Mouse (Mus musculus): ENCODE data around the gene Kif19a. TPM values are rescaled to one million over a fixed set of nuclear protein-coding genes. Genes with fewer than 3 reads are reported as not detected.

Kif19a gene
- total RNA-seq, 2 experiments from 2014 or later: 8.8 to 11.2 TPM

DNA sequence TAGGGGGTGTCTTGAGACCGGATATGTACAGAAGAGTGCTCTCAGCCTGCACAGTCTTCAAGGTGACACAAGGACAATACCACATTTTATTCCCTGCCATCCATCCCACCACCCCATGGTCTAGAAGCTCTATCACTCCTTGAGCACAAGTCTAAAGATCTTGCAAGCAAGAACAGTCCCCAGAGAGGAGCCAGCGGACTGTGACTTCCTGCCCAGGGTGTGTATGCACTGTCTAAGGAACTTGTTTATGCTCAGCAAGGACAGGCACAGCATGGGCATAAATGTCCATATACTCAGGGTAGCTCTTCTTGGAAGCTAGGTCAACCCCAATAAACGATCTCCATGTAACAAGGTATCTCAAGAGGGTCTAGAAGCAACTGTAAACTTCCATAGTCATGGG lies 32.8 kb downstream of the Kif19a start:
- intact Hi-C loops (cut with DNase I): loop anchor here (5.0 kb wide), 1 partner anchor 114 kb away; no protein-coding TSS in a partner anchor
- no peak for DNase-seq (ENCODE audit: low spot score in 2 of 2)

DNA sequence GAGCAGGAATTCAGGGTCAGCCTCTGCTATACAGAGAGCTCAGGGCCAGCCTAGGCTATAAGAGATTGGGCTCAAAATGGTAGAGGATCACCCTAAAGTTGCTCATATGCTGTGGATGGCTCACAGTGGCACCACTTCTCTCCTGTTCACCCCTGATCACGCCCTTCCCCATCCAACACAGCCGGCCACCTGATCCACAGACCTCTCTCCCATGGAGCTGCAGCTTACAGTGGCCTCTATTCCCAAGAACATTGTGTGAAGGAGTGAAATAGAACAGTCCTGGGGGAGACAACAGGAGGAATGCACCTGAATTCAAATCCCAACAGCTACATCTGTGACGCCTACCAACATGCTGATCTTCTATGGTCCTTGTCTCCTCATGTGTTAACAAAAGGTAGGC lies 33.4 kb downstream of the Kif19a start, which contains the start of gene Gpr142:
Gpr142 (plus strand) TSS at position 301 of the 400 bp plus-strand sequence.
- DNase-seq (ENCODE audit: low spot score in 2 of 2): no peak
- intact Hi-C loops (cut with DNase I): loop anchor here (5.0 kb wide), 1 partner anchor 114 kb away; no protein-coding TSS in a partner anchor

DNA sequence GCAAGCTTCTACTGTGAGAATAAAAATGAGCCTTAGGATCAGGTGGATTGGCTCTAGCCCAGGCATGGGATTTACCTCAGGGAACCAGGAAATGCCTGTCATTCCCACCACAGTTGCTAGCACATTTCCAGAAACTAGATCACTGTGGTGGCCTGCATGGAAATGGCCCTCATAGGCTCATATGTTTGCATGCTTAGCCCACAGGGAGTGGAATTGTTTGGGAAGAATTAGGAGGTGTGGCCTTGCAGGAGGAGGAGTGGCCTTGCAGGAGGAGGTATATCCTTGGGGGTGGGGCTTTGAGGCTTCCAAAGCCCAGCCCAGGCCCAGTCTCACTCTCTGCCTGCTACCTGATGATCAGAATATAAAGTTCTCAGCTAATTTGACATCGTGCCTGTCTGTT lies 36.7 kb downstream of the Kif19a start:
- DNase-seq (ENCODE audit: low spot score in 2 of 2): no peak
- intact Hi-C loops (cut with DNase I): no loop called here

DNA sequence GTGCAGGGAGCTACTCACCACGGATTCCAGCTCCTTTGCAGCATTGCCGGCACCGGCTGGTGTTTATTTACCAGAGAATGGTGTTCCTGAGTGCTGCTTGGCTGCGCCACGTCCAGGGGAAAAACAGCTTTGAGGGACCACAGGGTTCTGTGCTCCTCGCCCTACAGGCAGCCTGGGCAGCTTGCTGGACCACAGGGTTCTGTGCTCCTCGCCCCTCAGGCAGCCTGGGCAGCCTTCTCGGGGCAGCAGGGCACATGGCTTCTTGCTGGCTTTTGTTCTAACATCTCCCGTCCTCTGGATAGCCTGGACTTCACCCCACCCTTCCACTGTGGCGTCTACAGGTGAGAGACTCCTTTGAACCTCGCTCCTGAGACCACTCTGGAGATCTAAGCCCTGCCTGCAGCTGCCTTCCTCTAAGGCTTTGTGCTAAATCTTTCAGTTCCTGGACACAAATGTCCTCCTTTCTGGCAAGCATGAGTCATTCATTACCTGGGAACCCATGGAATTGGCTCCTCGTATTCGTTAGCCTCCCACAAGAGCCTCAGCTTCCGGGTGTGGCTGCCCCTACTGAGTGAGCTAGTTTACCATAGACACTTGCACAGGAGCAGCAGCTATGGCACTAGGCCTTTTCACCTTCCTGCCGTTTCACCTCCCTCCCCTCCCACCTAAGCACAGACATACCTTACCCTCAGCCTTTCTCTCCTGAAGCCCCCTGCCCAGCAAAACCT lies 37.5 kb downstream of the Kif19a start:
- intact Hi-C loops (cut with DNase I): no loop called here

DNA sequence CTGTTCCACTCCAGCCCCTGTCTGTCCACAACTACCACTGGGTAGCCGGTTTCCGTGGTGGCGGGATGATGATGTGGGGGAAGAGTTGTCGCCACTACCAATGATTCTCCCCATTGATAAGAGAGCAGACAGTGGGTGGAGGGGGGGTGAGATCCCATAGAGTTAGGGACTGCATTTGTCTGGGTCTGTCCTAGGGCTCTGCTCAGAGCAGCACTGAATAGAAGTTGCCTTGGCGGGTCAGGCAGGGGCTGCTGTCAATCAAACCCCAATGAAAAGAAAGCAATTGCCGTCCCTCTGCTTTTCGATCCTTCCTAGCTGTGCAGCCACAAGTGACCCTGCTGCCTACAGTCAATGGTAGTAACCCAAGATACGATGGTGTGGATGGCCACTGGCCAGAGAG lies 38.8 kb downstream of the Kif19a start:
- DNase-seq (ENCODE audit: low spot score in 2 of 2): no peak
- intact Hi-C loops (cut with DNase I): no loop called here

More for the DNA sequence above, 37.5 kb downstream of the Kif19a start:
- DNase-seq (ENCODE audit: low spot score in 2 of 2): no peak

GRCm38 (mm10) chr11:114807025-114807424 lies 41.8 kb downstream of the Kif19a start:
- DNase-seq (ENCODE audit: low spot score in 2 of 2): no peak
- intact Hi-C loops (cut with DNase I): no loop called here

- intact Hi-C loops (cut with DNase I): no loop called here
- no peak for DNase-seq (ENCODE audit: low spot score in 2 of 2)
Observed at GRCm38 (mm10) chr11:114807686-114808427, 42.7 kb downstream of the Kif19a start.

DNA sequence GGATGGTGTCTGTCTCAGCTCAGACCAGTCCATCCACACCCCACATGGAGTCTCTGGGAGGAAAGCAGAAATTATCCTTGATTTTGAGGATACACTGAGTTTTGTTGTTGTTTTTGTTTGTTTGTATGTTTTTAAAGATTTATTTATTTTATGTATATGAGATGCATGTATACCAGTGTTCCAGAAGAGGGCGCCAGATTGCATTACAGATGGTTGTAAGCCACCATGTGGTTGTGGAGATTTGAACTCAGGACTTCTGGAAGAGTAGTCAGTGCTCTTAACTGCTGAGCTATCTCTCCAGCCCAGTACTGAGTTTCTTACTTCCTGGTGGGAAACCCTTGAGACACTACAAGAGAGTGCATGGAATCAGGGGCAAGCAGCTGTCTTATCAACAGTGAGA lies 44.2 kb downstream of the Kif19a start:
- intact Hi-C loops (cut with DNase I): no loop called here
- DNase-seq (ENCODE audit: low spot score in 2 of 2): no peak

DNA sequence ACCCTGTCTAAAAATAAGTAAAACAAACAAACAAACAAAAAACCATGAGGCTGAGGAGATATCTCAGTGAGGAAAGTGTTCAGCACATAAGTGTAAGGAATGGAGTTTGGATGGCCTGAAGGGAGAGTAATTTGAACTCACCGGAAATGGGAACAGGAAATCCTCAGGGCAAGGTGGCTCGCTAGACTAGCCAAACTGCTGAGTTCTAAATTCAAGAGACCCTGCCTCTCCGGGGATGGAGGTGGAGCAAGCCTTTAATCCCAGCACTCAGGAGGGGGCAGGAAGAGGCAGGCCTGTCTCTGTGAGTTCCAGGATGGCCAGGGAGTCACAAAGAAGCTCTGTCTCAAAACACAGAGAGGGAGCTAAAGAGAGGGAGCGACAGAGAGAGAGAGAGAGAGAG lies 45.2 kb downstream of the Kif19a start:
- intact Hi-C loops (cut with DNase I): no loop called here
- DNase-seq (ENCODE audit: low spot score in 2 of 2): no peak

DNA sequence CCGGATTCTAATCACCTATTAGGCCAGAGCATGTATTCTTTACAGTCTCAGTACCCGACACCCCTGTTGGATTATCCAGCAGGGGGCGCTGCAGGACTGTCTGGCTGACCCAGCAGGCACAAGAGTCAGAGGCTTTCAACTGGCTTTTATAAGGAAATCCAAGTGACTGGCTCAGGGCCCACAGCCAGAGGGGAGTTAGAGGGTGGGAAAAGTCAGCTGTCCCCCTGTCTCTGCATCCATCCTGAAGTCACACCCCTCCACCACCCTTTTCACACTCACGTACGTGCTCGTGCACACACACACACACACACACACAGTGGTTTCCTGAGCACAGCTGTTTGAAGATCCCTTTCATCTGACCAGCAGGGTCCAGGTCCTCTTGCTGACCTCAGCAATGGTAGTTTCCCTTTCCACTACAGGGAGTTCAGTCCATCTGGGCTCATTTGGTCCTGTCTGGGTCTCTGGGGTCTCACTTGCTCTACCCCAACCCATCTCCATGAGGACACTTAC lies 47.6 kb downstream of the Kif19a start:
- peak; percentile 85 to 92 for DNase-seq (ENCODE audit: low spot score in 2 of 2)
- intact Hi-C loops (cut with DNase I): loop anchor here (1.0 kb wide), 2 partner anchors 65 to 100 kb away; no protein-coding TSS in a partner anchor

GRCm38 (mm10) chr11:114814873-114815592 lies 49.8 kb downstream of the Kif19a start:
- intact Hi-C loops (cut with DNase I): no loop called here
- DNase-seq (ENCODE audit: low spot score in 2 of 2): no peak

- DNase-seq (ENCODE audit: low spot score in 2 of 2): no peak
- intact Hi-C loops (cut with DNase I): no loop called here
Observed at GRCm38 (mm10) chr11:114816934-114817333, 51.7 kb downstream of the Kif19a start.

DNA sequence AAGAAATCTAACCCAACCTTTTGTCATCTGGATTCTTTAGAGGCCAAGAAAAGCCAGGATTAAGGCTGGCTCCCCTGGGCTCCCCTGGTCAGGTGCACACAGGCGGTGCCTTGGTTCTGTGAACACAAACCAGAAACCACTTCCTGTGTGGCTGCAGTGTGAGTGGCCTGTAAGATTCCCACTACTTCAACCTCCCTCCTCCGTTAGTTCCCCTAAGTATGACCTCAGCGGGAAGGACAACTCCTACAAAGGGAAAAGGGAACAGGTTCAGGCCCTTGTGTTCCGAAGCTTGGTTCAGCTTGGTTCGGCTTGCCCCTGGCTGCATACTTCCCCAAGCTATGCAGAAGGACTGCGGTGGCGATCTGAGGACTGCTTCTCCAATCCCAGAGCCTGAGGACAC lies 53.0 kb downstream of the Kif19a start:
- DNase-seq (ENCODE audit: low spot score in 2 of 2): no peak
- intact Hi-C loops (cut with DNase I): no loop called here

DNA sequence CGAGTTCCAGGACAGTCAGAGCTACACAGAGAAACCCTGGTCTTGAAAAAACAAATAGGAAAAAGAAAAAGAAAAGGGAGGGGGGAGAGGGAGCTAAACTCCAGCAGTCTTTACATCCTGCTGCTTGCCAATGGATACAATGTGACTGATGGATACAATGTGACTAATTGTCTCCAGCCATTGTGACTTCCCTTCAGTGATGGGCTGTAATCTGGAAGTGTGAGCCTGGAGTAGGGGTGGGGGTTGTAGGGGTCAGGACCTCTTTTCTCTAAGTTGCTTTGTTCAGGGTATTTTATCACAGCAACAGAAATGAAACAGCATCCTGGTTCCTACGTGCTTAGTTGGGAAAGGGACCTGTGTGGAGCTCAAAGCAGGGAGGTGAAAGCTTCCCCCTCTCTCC lies 53.9 kb downstream of the Kif19a start:
- intact Hi-C loops (cut with DNase I): no loop called here

GRCm38 (mm10) chr11:114820444-114820843 lies 55.3 kb downstream of the Kif19a start:
- intact Hi-C loops (cut with DNase I): no loop called here

More for the DNA sequence above, 53.9 kb downstream of the Kif19a start:
- DNase-seq (ENCODE audit: low spot score in 2 of 2): no peak

GRCm38 (mm10) chr11:114821325-114821724 lies 56.1 kb downstream of the Kif19a start:
- DNase-seq (ENCODE audit: low spot score in 2 of 2): no peak
- intact Hi-C loops (cut with DNase I): no loop called here

More at GRCm38 (mm10) chr11:114820444-114820843, 55.3 kb downstream of the Kif19a start:
- DNase-seq (ENCODE audit: low spot score in 2 of 2): no peak

GRCm38 (mm10) chr11:114822727-114823126 lies 57.5 kb downstream of the Kif19a start:
- peak; percentile 85 to 94 for DNase-seq (ENCODE audit: low spot score in 2 of 2)
- intact Hi-C loops (cut with DNase I): no loop called here

- no peak for DNase-seq (ENCODE audit: low spot score in 2 of 2)
- intact Hi-C loops (cut with DNase I): no loop called here
Observed at GRCm38 (mm10) chr11:114823199-114823725, 58.1 kb downstream of the Kif19a start.

- no peak for DNase-seq (ENCODE audit: low spot score in 2 of 2)
- intact Hi-C loops (cut with DNase I): no loop called here
Observed at GRCm38 (mm10) chr11:114826686-114827085, 61.5 kb downstream of the Kif19a start.
